11 mouse cellular contexts compared by ENCODE assay signal in genomic region chr13:112678154-112678553, GRCm38 (mm10). TPM values are rescaled to one million over a fixed set of nuclear protein-coding genes. Genes with fewer than 3 reads are reported as not detected.
DNase-seq lines count a peak whose midpoint lies in the region; ATAC-seq lines count a peak whose summit lies in the region.
"Had no signal": no experiment of that assay in that cellular context is flagged by ENCODE, and none has a peak within 500 bp of the region (broad histone marks: within the 10 kb centered on the region; RNA-seq: fewer than 3 reads in every experiment).

No protein-coding gene starts in this region.

- WGBS in midbrain, embryonic 14.5 days = 91% methylated on average over 4 of the region's 4 CpGs
- 90% methylated on average over 4 of the region's 4 CpGs for WGBS in midbrain, embryonic 16.5 days
- WGBS in forebrain, embryonic 15.5 days = 90% methylated on average over 4 of the region's 4 CpGs

- H3K36me3 ChIP-seq in midbrain, embryonic 14.5 days (ENCODE audit: control insufficient read depth, insufficient read depth, low read length) = 0 out of 2 replicates have a peak, but pooled peaks cover 4% of the 10 kb centered on the region
- no peaks in the 10 kb centered on the region for H3K36me3 ChIP-seq in midbrain, embryonic 16.5 days (ENCODE audit: control insufficient read depth, insufficient read depth, low read length)
- 0 out of 2 replicates have a peak, but pooled peaks cover 2% of the 10 kb centered on the region for H3K36me3 ChIP-seq in forebrain, embryonic 15.5 days

- no peak overlapping the region for H3K9ac ChIP-seq in midbrain, embryonic 14.5 days (replicated peaks; ENCODE audit: low read length)
- H3K9ac ChIP-seq in midbrain, embryonic 16.5 days (ENCODE audit: low read depth, low read length) = no peak overlapping the region
- H3K9ac ChIP-seq in forebrain, embryonic 15.5 days (replicated peaks) = no peak overlapping the region
- H3K9ac ChIP-seq: embryonic facial prominence, embryonic 15.5 days had no signal

- H3K4me1 ChIP-seq in midbrain, embryonic 14.5 days (ENCODE audit: control insufficient read depth, insufficient read depth, low read length) = no peaks in the 10 kb centered on the region
- peaks cover 2% of the 10 kb centered on the region; the same call in 1 of the 2 replicates for H3K4me1 ChIP-seq in midbrain, embryonic 16.5 days (ENCODE audit: control insufficient read depth, insufficient read depth, low read length)
- peaks cover 4% of the 10 kb centered on the region for H3K4me1 ChIP-seq in forebrain, embryonic 15.5 days

- no peak overlapping the region for H3K4me3 ChIP-seq in midbrain, embryonic 14.5 days (replicated peaks; ENCODE audit: low read depth, low read length)
- no peak overlapping the region for H3K4me3 ChIP-seq in midbrain, embryonic 16.5 days (ENCODE audit: low read depth, low read length)
- H3K4me3 ChIP-seq in forebrain, embryonic 15.5 days = no peak overlapping the region
- H3K4me3 ChIP-seq: embryonic facial prominence, embryonic 15.5 days had no signal

- no peaks in the 10 kb centered on the region for H3K27me3 ChIP-seq in midbrain, embryonic 14.5 days (ENCODE audit: control insufficient read depth, insufficient read depth, low read length)
- no peaks in the 10 kb centered on the region for H3K27me3 ChIP-seq in midbrain, embryonic 16.5 days (ENCODE audit: control insufficient read depth, insufficient read depth, low read depth, low read length)
- no peaks in the 10 kb centered on the region for H3K27me3 ChIP-seq in forebrain, embryonic 15.5 days
- H3K27me3 ChIP-seq: embryonic facial prominence, embryonic 15.5 days had no signal

- peak; percentile 14 for DNase-seq in heart, adult 11 months
- no peak for DNase-seq in heart, adult 8-10 months (ENCODE audit: low spot score)
- peak; percentile 9 for DNase-seq in midbrain, embryonic 14.5 days
- DNase-seq in c-Kit-negative CD71-positive TER-119-positive erythroid progenitor cells, embryonic 14.5 days (ENCODE audit: low read depth, low spot score) = peak; percentile 36
- DNase-seq in thymus, postnatal 0 days (ENCODE audit: low spot score) = peak; percentile 31
- no peak for DNase-seq in adrenal gland, postnatal 25 days
- DNase-seq: heart, adult 18-20 months had no signal

- no peak overlapping the region for H3K4me2 ChIP-seq in midbrain, embryonic 14.5 days (ENCODE audit: low read length)
- no peak overlapping the region for H3K4me2 ChIP-seq in midbrain, embryonic 16.5 days (ENCODE audit: low read length)
- H3K4me2 ChIP-seq in forebrain, embryonic 15.5 days (replicated peaks) = no peak overlapping the region
- H3K4me2 ChIP-seq: embryonic facial prominence, embryonic 15.5 days had no signal

- peaks cover 3% of the 10 kb centered on the region; the same call in 1 of the 2 replicates for H3K9me3 ChIP-seq in midbrain, embryonic 14.5 days (ENCODE audit: control insufficient read depth, low read length)
- H3K9me3 ChIP-seq in midbrain, embryonic 16.5 days (replicated peaks; ENCODE audit: control insufficient read depth, low read length, poor library complexity, severe bottlenecking) = no peaks in the 10 kb centered on the region
- H3K9me3 ChIP-seq in forebrain, embryonic 15.5 days = no peaks in the 10 kb centered on the region
- H3K9me3 ChIP-seq: embryonic facial prominence, embryonic 15.5 days had no signal

- no peak overlapping the region for H3K27ac ChIP-seq in midbrain, embryonic 14.5 days (replicated peaks; ENCODE audit: low read depth, low read length)
- no peak overlapping the region for H3K27ac ChIP-seq in midbrain, embryonic 16.5 days (ENCODE audit: low read length)
- no peak overlapping the region for H3K27ac ChIP-seq in forebrain, embryonic 15.5 days (replicated peaks)
- H3K27ac ChIP-seq: embryonic facial prominence, embryonic 15.5 days had no signal

- no peak for ATAC-seq in midbrain, embryonic 14.5 days (ENCODE audit: low FRiP score, low TSS enrichment)
- ATAC-seq in midbrain, embryonic 16.5 days = no peak
- ATAC-seq in forebrain, embryonic 15.5 days (replicated peaks) = no peak
- ATAC-seq: intestine, embryonic 16.5 days had no signal

RNA-seq across cellular contexts. Expression of gene Slc38a9, which starts 17.6 kb away (rescaled TPM):
- 10 to 100 TPM in 3 of 4 experiments, 1 to 10 TPM in 1; 9.1 to 12.2 (median 10.8) TPM for total RNA-seq in heart, adult 8-10 months (2022)
- 24.4 and 25.1 TPM in 2 replicates for polyA plus RNA-seq in midbrain, embryonic 14.5 days (2014; fragmentation: Nextera tagmentation; extraction: Ambion mirVana)
- 26.3 and 27.3 TPM in 2 replicates for polyA plus RNA-seq in midbrain, embryonic 16.5 days (2015; fragmentation: Nextera tagmentation; extraction: Ambion mirVana)
- 34.2 and 47.3 TPM in 2 replicates for polyA plus RNA-seq in thymus, postnatal 0 days (2015; fragmentation: Nextera tagmentation; extraction: Ambion mirVana)
- total RNA-seq in adrenal gland, postnatal 25 days (2021) = 32.7 and 42.6 TPM in 2 replicates
- polyA plus RNA-seq in forebrain, embryonic 15.5 days (2015; fragmentation: Nextera tagmentation; extraction: Ambion mirVana) = 28.0 and 29.6 TPM in 2 replicates

RNA-seq across cellular contexts. Expression of gene Ddx4, which starts 25.9 kb away (rescaled TPM):
- total RNA-seq in heart, adult 8-10 months (2022) = under 1 TPM in 2 of 4 experiments, not detected in 2; 0.09 to 0.12 TPM
- 0.59 and 2.4 TPM in 2 replicates for polyA plus RNA-seq in midbrain, embryonic 14.5 days (2014; fragmentation: Nextera tagmentation; extraction: Ambion mirVana)
- polyA plus RNA-seq in midbrain, embryonic 16.5 days (2015; fragmentation: Nextera tagmentation; extraction: Ambion mirVana) = 0.72 and 0.99 TPM in 2 replicates
- 0.17 and 0.26 TPM in 2 replicates for polyA plus RNA-seq in thymus, postnatal 0 days (2015; fragmentation: Nextera tagmentation; extraction: Ambion mirVana)
- total RNA-seq in adrenal gland, postnatal 25 days (2021) = 1.2 and 1.5 TPM in 2 replicates
- polyA plus RNA-seq in forebrain, embryonic 15.5 days (2015; fragmentation: Nextera tagmentation; extraction: Ambion mirVana) = 0.60 and 0.61 TPM in 2 replicates

Comparison
In these comparisons a context has a peak if more than half of its experiments do, and no peak if none do; other contexts are left out.
1. DNase-seq: peak in heart, adult 11 months (single experiment), midbrain, embryonic 14.5 days (single experiment), c-Kit-negative CD71-positive TER-119-positive erythroid progenitor cells, embryonic 14.5 days (single experiment) and thymus, postnatal 0 days (single experiment); none in heart, adult 8-10 months (single experiment) and adrenal gland, postnatal 25 days (single experiment).